Mouse (Mus musculus) neural tube, embryonic 12.5 days (tissue): ENCODE measurements at regions not wholly inside any gene's neighbourhood (a gene's known extent, or its start where the extent isn't known, plus 50 kb on each side); places are given as distances from the start of the nearest gene placed in this dataset.

Experiments used
- ATAC-seq: fragments of 200-750 bp; cut with Nextera tagmentation; 2 replicates; pipeline ENCODE4 v1.8.0; 2017; ENCODE audit warnings: low read depth, mild to moderate bottlenecking, moderate TSS enrichment, moderate library complexity; ENCODE audit not compliant: low FRiP score
- H3K27ac ChIP-seq: fragments of 300-500 bp; sonication (generic); 2 replicates; pipeline ENCODE4 v1.5.1; 2016
- H3K27me3 ChIP-seq: fragments of 300-500 bp; sonication (generic); replicated peaks from 2 replicates; pipeline ENCODE4 v1.6.1; 2016; ENCODE audit warnings: mild to moderate bottlenecking
- H3K36me3 ChIP-seq: fragments of 300-500 bp; sonication (generic); 2 replicates; pipeline ENCODE4 v1.6.1; 2016; ENCODE audit warnings: mild to moderate bottlenecking
- H3K4me1 ChIP-seq: fragments of 300-500 bp; sonication (generic); 2 replicates; pipeline ENCODE4 v1.6.1; 2016
- H3K4me2 ChIP-seq: fragments of 300-500 bp; sonication (generic); replicated peaks from 2 replicates; pipeline ENCODE4 v1.6.1; 2016; ENCODE audit warnings: mild to moderate bottlenecking
- H3K4me3 ChIP-seq: fragments of 300-500 bp; sonication (generic); 2 replicates; pipeline ENCODE4 v1.5.1; 2016
- H3K9ac ChIP-seq: fragments of 300-500 bp; sonication (generic); 2 replicates; pipeline ENCODE4 v1.6.1; 2016; ENCODE audit warnings: mild to moderate bottlenecking
- H3K9me3 ChIP-seq: fragments of 300-500 bp; sonication (generic); 2 replicates; pipeline ENCODE4 v1.6.1; 2016; ENCODE audit warnings: mild to moderate bottlenecking
- WGBS: fragments of 180-500 bp; shearing (Covaris S2); methylation state at CpG from one replicate; pipeline ENCODE4 v1.1.7; 2016; 5-methylcytosine and 5-hydroxymethylcytosine counted together

- 31% methylated on average over 4 of the region's 4 CpGs for WGBS
- peaks cover 15% of the 10 kb centered on the region for H3K4me1 ChIP-seq
Measured at GRCm38 (mm10) chr9:46863934-46864333, 134.6 kb upstream of the Gm4791 start.

GRCm38 (mm10) chr9:46851753-46852152 is 146.8 kb upstream of the Gm4791 start:
- Histone ChIP-seq H3K9ac (no peak overlapping the region), H3K4me1 (no peaks in the 10 kb centered on the region), H3K4me2 (no peak overlapping the region), H3K36me3 (no peaks in the 10 kb centered on the region), H3K4me3 (no peak overlapping the region), H3K27me3 (no peaks in the 10 kb centered on the region), H3K27ac (no peak overlapping the region), H3K9me3 (no peaks in the 10 kb centered on the region)
- 94% methylated on average over 13 of the region's 13 CpGs for WGBS
- ATAC-seq: no peak

More at GRCm38 (mm10) chr9:46863934-46864333, 134.6 kb upstream of the Gm4791 start:
- Histone ChIP-seq H3K9me3 (no peaks in the 10 kb centered on the region), H3K9ac (no peak overlapping the region), H3K27ac (no peak overlapping the region), H3K4me2 (no peak overlapping the region), H3K4me3 (no peak overlapping the region), H3K36me3 (no peaks in the 10 kb centered on the region), H3K27me3 (no peaks in the 10 kb centered on the region)
- no peak for ATAC-seq

GRCm38 (mm10) chr9:46851336-46851735 is 147.2 kb upstream of the Gm4791 start:
- Histone ChIP-seq H3K9ac (no peak overlapping the region), H3K4me3 (no peak overlapping the region), H3K27ac (no peak overlapping the region), H3K27me3 (no peaks in the 10 kb centered on the region), H3K4me2 (no peak overlapping the region), H3K9me3 (no peaks in the 10 kb centered on the region), H3K36me3 (no peaks in the 10 kb centered on the region), H3K4me1 (no peaks in the 10 kb centered on the region)
- no peak for ATAC-seq
- WGBS: 83% methylated on average over 10 of the region's 10 CpGs

GRCm38 (mm10) chr9:46845276-46845675 is 153.3 kb upstream of the Gm4791 start:
- ATAC-seq: no peak
- no peak overlapping the region for H3K9ac ChIP-seq
- H3K9me3 ChIP-seq: no peaks in the 10 kb centered on the region
- no peaks in the 10 kb centered on the region for H3K36me3 ChIP-seq
- H3K27me3 ChIP-seq: no peaks in the 10 kb centered on the region
- H3K4me2 ChIP-seq: no peak overlapping the region
- H3K4me3 ChIP-seq: no peak overlapping the region
- no peaks in the 10 kb centered on the region for H3K4me1 ChIP-seq
- H3K27ac ChIP-seq: no peak overlapping the region
- WGBS: 84% methylated on average over 3 of the region's 3 CpGs

- no peaks in the 10 kb centered on the region for H3K27me3 ChIP-seq
- no peak for ATAC-seq
- 88% methylated on average over 7 of the region's 7 CpGs for WGBS
Measured at GRCm38 (mm10) chr9:46843781-46844180, 154.8 kb upstream of the Gm4791 start.

GRCm38 (mm10) chr9:46841571-46841970 is 157.0 kb upstream of the Gm4791 start:
- no peak overlapping the region for H3K4me3 ChIP-seq
- H3K4me2 ChIP-seq: no peak overlapping the region
- H3K27me3 ChIP-seq: no peaks in the 10 kb centered on the region
- no peaks in the 10 kb centered on the region for H3K4me1 ChIP-seq
- no peaks in the 10 kb centered on the region for H3K9me3 ChIP-seq
- 68% methylated on average over 6 of the region's 6 CpGs for WGBS
- H3K9ac ChIP-seq: no peak overlapping the region
- no peak overlapping the region for H3K27ac ChIP-seq
- ATAC-seq: no peak
- no peaks in the 10 kb centered on the region for H3K36me3 ChIP-seq

More at GRCm38 (mm10) chr9:46843781-46844180, 154.8 kb upstream of the Gm4791 start:
- Histone ChIP-seq H3K27ac (no peak overlapping the region), H3K4me2 (no peak overlapping the region), H3K9ac (no peak overlapping the region), H3K36me3 (no peaks in the 10 kb centered on the region), H3K9me3 (no peaks in the 10 kb centered on the region), H3K4me3 (no peak overlapping the region), H3K4me1 (no peaks in the 10 kb centered on the region)

GRCm38 (mm10) chr9:46835261-46835660 is 163.3 kb upstream of the Gm4791 start:
- no peak overlapping the region for H3K4me3 ChIP-seq
- H3K36me3 ChIP-seq: no peaks in the 10 kb centered on the region
- peaks cover 7% of the 10 kb centered on the region for H3K4me1 ChIP-seq
- H3K4me2 ChIP-seq: no peak overlapping the region
- H3K27ac ChIP-seq: no peak overlapping the region
- no peak overlapping the region for H3K9ac ChIP-seq
- H3K9me3 ChIP-seq: no peaks in the 10 kb centered on the region
- no peak for ATAC-seq
- H3K27me3 ChIP-seq: no peaks in the 10 kb centered on the region
- WGBS: 46% methylated on average over 7 of the region's 7 CpGs

- Histone ChIP-seq H3K4me2 (no peak overlapping the region), H3K9ac (no peak overlapping the region), H3K4me3 (no peak overlapping the region), H3K27ac (no peak overlapping the region), H3K36me3 (no peaks in the 10 kb centered on the region), H3K9me3 (no peaks in the 10 kb centered on the region), H3K4me1 (peaks cover 7% of the 10 kb centered on the region), H3K27me3 (no peaks in the 10 kb centered on the region)
- 38% methylated on average over 15 of the region's 15 CpGs for WGBS
- ATAC-seq: no peak
Measured at GRCm38 (mm10) chr9:46830746-46831560, 167.6 kb upstream of the Gm4791 start.

GRCm38 (mm10) chr9:46830316-46830715 is 168.2 kb upstream of the Gm4791 start:
- 8% methylated on average over 1 of the region's 1 CpGs for WGBS
- no peak overlapping the region for H3K27ac ChIP-seq

GRCm38 (mm10) chr9:46824703-46825102 is 173.8 kb upstream of the Gm4791 start:
- WGBS: 80% methylated on average over 4 of the region's 4 CpGs
- ATAC-seq: no peak
- no peak overlapping the region for H3K27ac ChIP-seq
- H3K4me2 ChIP-seq: no peak overlapping the region
- no peak overlapping the region for H3K9ac ChIP-seq
- no peak overlapping the region for H3K4me3 ChIP-seq
- H3K4me1 ChIP-seq: no peaks in the 10 kb centered on the region
- no peaks in the 10 kb centered on the region for H3K36me3 ChIP-seq
- H3K9me3 ChIP-seq: no peaks in the 10 kb centered on the region
- no peaks in the 10 kb centered on the region for H3K27me3 ChIP-seq

More at GRCm38 (mm10) chr9:46830316-46830715, 168.2 kb upstream of the Gm4791 start:
- ATAC-seq: no peak
- Histone ChIP-seq H3K4me3 (no peak overlapping the region), H3K36me3 (no peaks in the 10 kb centered on the region), H3K4me2 (no peak overlapping the region), H3K9ac (no peak overlapping the region), H3K27me3 (no peaks in the 10 kb centered on the region), H3K4me1 (peaks cover 7% of the 10 kb centered on the region), H3K9me3 (no peaks in the 10 kb centered on the region)

GRCm38 (mm10) chr9:46819808-46820207 is 178.7 kb upstream of the Gm4791 start:
- H3K9ac ChIP-seq: no peak overlapping the region
- no peaks in the 10 kb centered on the region for H3K9me3 ChIP-seq
- H3K36me3 ChIP-seq: no peaks in the 10 kb centered on the region
- H3K27me3 ChIP-seq: no peaks in the 10 kb centered on the region
- 71% methylated on average over 7 of the region's 7 CpGs for WGBS
- no peak overlapping the region for H3K27ac ChIP-seq
- H3K4me3 ChIP-seq: no peak overlapping the region
- no peak for ATAC-seq
- H3K4me2 ChIP-seq: no peak overlapping the region
- H3K4me1 ChIP-seq: no peaks in the 10 kb centered on the region

- no peak overlapping the region for H3K27ac ChIP-seq
- H3K4me3 ChIP-seq: no peak overlapping the region
- 0 out of 2 replicates have a peak, but pooled peaks cover 2% of the 10 kb centered on the region for H3K4me1 ChIP-seq
- H3K9ac ChIP-seq: no peak overlapping the region
- no peaks in the 10 kb centered on the region for H3K36me3 ChIP-seq
- no peaks in the 10 kb centered on the region for H3K27me3 ChIP-seq
- no peak overlapping the region for H3K4me2 ChIP-seq
- WGBS: 54% methylated on average over 6 of the region's 6 CpGs
- ATAC-seq: no peak
- H3K9me3 ChIP-seq: no peaks in the 10 kb centered on the region
Measured at GRCm38 (mm10) chr9:46819376-46819775, 179.2 kb upstream of the Gm4791 start.

GRCm38 (mm10) chr9:46816126-46816525 is 182.4 kb upstream of the Gm4791 start:
- Histone ChIP-seq H3K9ac (no peak overlapping the region), H3K4me1 (0 out of 2 replicates have a peak, but pooled peaks cover 4% of the 10 kb centered on the region), H3K4me2 (no peak overlapping the region), H3K27ac (no peak overlapping the region), H3K9me3 (no peaks in the 10 kb centered on the region), H3K27me3 (no peaks in the 10 kb centered on the region), H3K4me3 (no peak overlapping the region), H3K36me3 (no peaks in the 10 kb centered on the region)
- 86% methylated on average over 5 of the region's 5 CpGs for WGBS
- no peak for ATAC-seq
